Comparison of ENCODE assay signal across 14 mouse cellular contexts in genomic region chr17:45836253-45836652, GRCm38 (mm10).
DNase-seq lines count a peak whose midpoint lies in the region; ATAC-seq and TF ChIP-seq lines count a peak whose summit lies in the region.
"Had no signal": no experiment of that assay in that cellular context is flagged by ENCODE, and none has a peak within 500 bp of the region (broad histone marks: within the 10 kb centered on the region; RNA-seq: fewer than 3 reads in every experiment).

No protein-coding gene starts in this region.

- no peak overlapping the region for H3K4me2 ChIP-seq in lung, embryonic 15.5 days
- H3K4me2 ChIP-seq in intestine, embryonic 16.5 days (ENCODE audit: low read depth, low read length): no peak overlapping the region
- no peak overlapping the region for H3K4me2 ChIP-seq in limb, embryonic 14.5 days (replicated peaks; ENCODE audit: low read depth, low read length, severe bottlenecking)
- H3K4me2 ChIP-seq: neural tube, embryonic 13.5 days had no signal

- WGBS in lung, embryonic 15.5 days: 43% methylated on average over 7 of the region's 7 CpGs
- WGBS in intestine, embryonic 16.5 days: 49% methylated on average over 7 of the region's 7 CpGs
- WGBS in limb, embryonic 14.5 days: 50% methylated on average over 7 of the region's 7 CpGs

- no peak overlapping the region for H3K4me3 ChIP-seq in lung, embryonic 15.5 days
- H3K4me3 ChIP-seq in intestine, embryonic 16.5 days (ENCODE audit: low read length): no peak overlapping the region
- H3K4me3 ChIP-seq in limb, embryonic 14.5 days (replicated peaks; ENCODE audit: low read length): no peak overlapping the region
- H3K4me3 ChIP-seq: forebrain, embryonic 10.5 days; neural tube, embryonic 13.5 days had no signal

- peaks cover 15% of the 10 kb centered on the region for H3K4me1 ChIP-seq in lung, embryonic 15.5 days
- peaks cover 13% of the 10 kb centered on the region for H3K4me1 ChIP-seq in intestine, embryonic 16.5 days (ENCODE audit: control insufficient read depth, insufficient read depth, low read length)
- 0 out of 2 replicates have a peak, but pooled peaks cover 6% of the 10 kb centered on the region for H3K4me1 ChIP-seq in limb, embryonic 14.5 days (ENCODE audit: control insufficient read depth, insufficient read depth, low read length)

- no peak overlapping the region for H3K9ac ChIP-seq in lung, embryonic 15.5 days
- no peak overlapping the region for H3K9ac ChIP-seq in intestine, embryonic 16.5 days (ENCODE audit: low read depth, low read length)
- H3K9ac ChIP-seq in limb, embryonic 14.5 days (ENCODE audit: low read depth, low read length, severe bottlenecking): no peak overlapping the region
- H3K9ac ChIP-seq: neural tube, embryonic 13.5 days had no signal

- H3K36me3 ChIP-seq in lung, embryonic 15.5 days: no peaks in the 10 kb centered on the region
- H3K36me3 ChIP-seq in intestine, embryonic 16.5 days (ENCODE audit: control insufficient read depth, insufficient read depth, low read length): no peaks in the 10 kb centered on the region
- no peaks in the 10 kb centered on the region for H3K36me3 ChIP-seq in limb, embryonic 14.5 days (ENCODE audit: control insufficient read depth, insufficient read depth, low read length)
- H3K36me3 ChIP-seq: forebrain, embryonic 10.5 days; G1E; neural tube, embryonic 13.5 days had no signal

- DNase-seq in cerebellum, adult 11-12 months: peak; percentile 25
- no peak for DNase-seq in cerebellum, adult 11 months
- no peak for DNase-seq in lung, postnatal 10 days
- peak; percentile 41 for DNase-seq in limb, embryonic 14.5 days (ENCODE audit: low spot score)
- DNase-seq in thymus, postnatal 4 days: no peak
- DNase-seq: adrenal gland, postnatal 25 days; gastrocnemius, postnatal 25 days; thymus, adult 18-20 months had no signal

- TF ChIP-seq POLR2A in limb, embryonic 14.5 days (IDR thresholded peaks at IDR 0.05; ENCODE audit: borderline replicate concordance, extremely low read depth, insufficient read depth, insufficient read length): no peak

- no peaks in the 10 kb centered on the region; the same call in 1 of the 2 replicates for H3K27me3 ChIP-seq in lung, embryonic 15.5 days
- no peaks in the 10 kb centered on the region for H3K27me3 ChIP-seq in intestine, embryonic 16.5 days (replicated peaks; ENCODE audit: control insufficient read depth, insufficient read depth, low read length)
- H3K27me3 ChIP-seq in limb, embryonic 14.5 days (ENCODE audit: control insufficient read depth, insufficient read depth, low read length): no peaks in the 10 kb centered on the region
- H3K27me3 ChIP-seq: neural tube, embryonic 13.5 days had no signal

- 0 out of 2 replicates have a peak overlapping the region, but pooled peaks have one; percentile 29 for H3K27ac ChIP-seq in lung, embryonic 15.5 days
- no peak overlapping the region for H3K27ac ChIP-seq in intestine, embryonic 16.5 days (ENCODE audit: low read length)
- no peak overlapping the region for H3K27ac ChIP-seq in limb, embryonic 14.5 days (replicated peaks; ENCODE audit: low read depth, low read length)
- H3K27ac ChIP-seq: forebrain, embryonic 10.5 days; neural tube, embryonic 13.5 days had no signal

- ATAC-seq in lung, embryonic 15.5 days (ENCODE audit: borderline replicate concordance, extremely low read depth, low FRiP score, low TSS enrichment): no peak; the same call in 1 of the 2 replicates
- peak; percentile 73 for ATAC-seq in intestine, embryonic 16.5 days
- no peak for ATAC-seq in limb, embryonic 14.5 days (ENCODE audit: low FRiP score, low read depth)
- no peak for ATAC-seq in activated CD4-positive, CD25-positive, alpha-beta regulatory T cell, adult 4 months

- no peaks in the 10 kb centered on the region for H3K9me3 ChIP-seq in lung, embryonic 15.5 days
- no peaks in the 10 kb centered on the region for H3K9me3 ChIP-seq in intestine, embryonic 16.5 days (ENCODE audit: control insufficient read depth, low read length)
- H3K9me3 ChIP-seq in limb, embryonic 14.5 days (ENCODE audit: control insufficient read depth, low read length): no peaks in the 10 kb centered on the region

Comparison
In these comparisons a context has a peak if more than half of its experiments do, and no peak if none do; other contexts are left out.
1. DNase-seq: peak in cerebellum, adult 11-12 months (single experiment) and limb, embryonic 14.5 days (single experiment); none in cerebellum, adult 11 months (single experiment), lung, postnatal 10 days (single experiment) and thymus, postnatal 4 days (single experiment).